Mouse (Mus musculus) left cerebral cortex, adult 8-10 months (tissue): Measurements from ENCODE around the gene Nrip3. TPM values are rescaled to one million over a fixed set of nuclear protein-coding genes. Genes with fewer than 3 reads are reported as not detected.

Experiments
- DNase-seq, 2 experiments: peaks; one replicate each; pipeline ENCODE4 v3.0.0; 2022; ENCODE audit warnings: low spot score in 2 of 2
- total RNA-seq, 4 experiments: library from RNA; stranded (reverse); gene quantifications; 2 replicates each; pipeline ENCODE4 v1.2.4; 2022

The Nrip3 gene
- total RNA-seq, 4 experiments from 2014 or later, result 78.2 to 97.8 (median 85.7) TPM

- DNase-seq, result no peak
Measured at GRCm38 (mm10) chr7:109768699-109769383, 13.0 kb downstream of the Nrip3 start.

GRCm38 (mm10) chr7:109767575-109768350 is 14.1 kb downstream of the Nrip3 start:
- DNase-seq, result no peak

- DNase-seq, result no peak
Measured at GRCm38 (mm10) chr7:109764009-109764408, 17.8 kb downstream of the Nrip3 start.

GRCm38 (mm10) chr7:109756291-109756690 is 25.5 kb downstream of the Nrip3 start:
- no peak for DNase-seq

- DNase-seq, result no peak
Measured at GRCm38 (mm10) chr7:109754034-109754433, 27.8 kb downstream of the Nrip3 start.

- DNase-seq, result peak; percentile 72 to 73
Measured at GRCm38 (mm10) chr7:109752008-109752925, 29.6 kb downstream of the Nrip3 start, which contains the start of gene Tmem9b. Gene Tmem9b (minus strand): TSS chr7:109752875.

- DNase-seq, result no peak
Measured at GRCm38 (mm10) chr7:109751427-109752007, 30.3 kb downstream of the Nrip3 start.

- DNase-seq, result no peak
Measured at GRCm38 (mm10) chr7:109747747-109748146, 34.1 kb downstream of the Nrip3 start.

- no peak for DNase-seq
Measured at GRCm38 (mm10) chr7:109741703-109742102, 40.1 kb downstream of the Nrip3 start.

- DNase-seq, result no peak
Measured at GRCm38 (mm10) chr7:109741060-109741459, 40.8 kb downstream of the Nrip3 start.

GRCm38 (mm10) chr7:109739822-109740370 is 41.9 kb downstream of the Nrip3 start:
- DNase-seq, result no peak

- DNase-seq, result no peak
Measured at GRCm38 (mm10) chr7:109734806-109735205, 47.0 kb downstream of the Nrip3 start.

GRCm38 (mm10) chr7:109731626-109732025 is 50.2 kb downstream of the Nrip3 start, which contains the start of gene Ascl3:
Gene Ascl3 (minus strand): TSS chr7:109731726.
- no peak for DNase-seq

- no peak for DNase-seq
Measured at GRCm38 (mm10) chr7:109723697-109724096, 58.1 kb downstream of the Nrip3 start, which contains the start of gene BC051019. Gene BC051019 (minus strand): TSS chr7:109723850.

GRCm38 (mm10) chr7:109723114-109723513 is 58.7 kb downstream of the Nrip3 start:
- DNase-seq, result no peak

- DNase-seq, result no peak
Measured at GRCm38 (mm10) chr7:109722618-109723017, 59.2 kb downstream of the Nrip3 start.

- no peak for DNase-seq
Measured at GRCm38 (mm10) chr7:109719286-109719685, 62.5 kb downstream of the Nrip3 start.

- DNase-seq, result no peak
Measured at GRCm38 (mm10) chr7:109713434-109713982, 68.3 kb downstream of the Nrip3 start.

GRCm38 (mm10) chr7:109712198-109712597 is 69.6 kb downstream of the Nrip3 start:
- DNase-seq, result no peak

GRCm38 (mm10) chr7:109710069-109710468 is 71.8 kb downstream of the Nrip3 start:
- DNase-seq, result no peak
